Mouse (Mus musculus) intestine, postnatal 0 days (tissue): ENCODE results near the gene 1700001F09Rik. TPM values are rescaled to one million over a fixed set of nuclear protein-coding genes. Genes with fewer than 3 reads are reported as not detected.
"Not testable (repeated sequence)": the region's sequence is repeated elsewhere in the genome, so short reads cannot be mapped to it uniquely, and the experiment has no call there.

Experiments
- ATAC-seq: fragments of 200-750 bp; cut with Nextera tagmentation; 2 replicates; pipeline ENCODE4 v1.8.0; 2017; ENCODE audit warnings: mild to moderate bottlenecking, moderate TSS enrichment, moderate library complexity
- H3K27ac ChIP-seq: fragments of 300-500 bp; sonication (generic); 2 replicates; pipeline ENCODE4 v1.5.1; 2014; ENCODE audit warnings: mild to moderate bottlenecking, low read depth, low read length, moderate library complexity
- H3K27me3 ChIP-seq: fragments of 300-500 bp; sonication (generic); replicated peaks from 2 replicates; pipeline ENCODE4 v1.6.1; 2014; ENCODE audit warnings: low read length, mixed read lengths; ENCODE audit not compliant: control insufficient read depth, insufficient read depth
- H3K36me3 ChIP-seq: fragments of 300-500 bp; sonication (generic); 2 replicates; pipeline ENCODE4 v1.6.1; 2014; ENCODE audit warnings: mild to moderate bottlenecking, moderate library complexity; ENCODE audit not compliant: control insufficient read depth, insufficient read depth
- H3K4me1 ChIP-seq: fragments of 300-500 bp; sonication (generic); replicated peaks from 2 replicates; pipeline ENCODE4 v1.6.1; 2014; ENCODE audit warnings: antibody characterized with exemption, low read length, mixed read lengths; ENCODE audit not compliant: control insufficient read depth, insufficient read depth
- H3K4me2 ChIP-seq: fragments of 300-500 bp; sonication (generic); replicated peaks from 2 replicates; pipeline ENCODE4 v1.6.1; 2014; ENCODE audit warnings: low read depth, mild to moderate bottlenecking, moderate library complexity
- H3K4me3 ChIP-seq: fragments of 300-500 bp; sonication (generic); 2 replicates; pipeline ENCODE4 v1.5.1; 2014; ENCODE audit warnings: low read depth, low read length
- H3K9ac ChIP-seq: fragments of 300-500 bp; sonication (generic); 2 replicates; pipeline ENCODE4 v1.6.1; 2014; ENCODE audit warnings: mild to moderate bottlenecking, low read depth, low read length
- H3K9me3 ChIP-seq: fragments of 300-500 bp; sonication (generic); 2 replicates; pipeline ENCODE4 v1.6.1; 2016; ENCODE audit warnings: mixed run types; ENCODE audit not compliant: control insufficient read depth
- WGBS: fragments of 180-500 bp; shearing (Covaris S2); extraction: QIAGEN DNeasy Blood & Tissue Kit; methylation state at CpG from one replicate; pipeline ENCODE4 v1.1.7; 2014; 5-methylcytosine and 5-hydroxymethylcytosine counted together
- polyA plus RNA-seq: library from polyadenylated mRNA; unstranded; fragments of >200 nt; fragmentation: Nextera tagmentation; extraction: Ambion mirVana; gene quantifications from 2 replicates; pipeline ENCODE4 v1.2.1, GENCODE M21; 2015

1700001F09Rik gene
- not detected in 2 replicates for polyA plus RNA-seq

GRCm38 (mm10) chr14:43347711-43348110, at the start of gene 1700001F09Rik:
Gene 1700001F09Rik (minus strand): TSS chr14:43347811.
- not testable (repeated sequence) for ATAC-seq, H3K9ac ChIP-seq, H3K4me2 ChIP-seq, H3K4me3 ChIP-seq, H3K36me3 ChIP-seq, H3K27me3 ChIP-seq, H3K27ac ChIP-seq, H3K4me1 ChIP-seq, H3K9me3 ChIP-seq

DNA sequence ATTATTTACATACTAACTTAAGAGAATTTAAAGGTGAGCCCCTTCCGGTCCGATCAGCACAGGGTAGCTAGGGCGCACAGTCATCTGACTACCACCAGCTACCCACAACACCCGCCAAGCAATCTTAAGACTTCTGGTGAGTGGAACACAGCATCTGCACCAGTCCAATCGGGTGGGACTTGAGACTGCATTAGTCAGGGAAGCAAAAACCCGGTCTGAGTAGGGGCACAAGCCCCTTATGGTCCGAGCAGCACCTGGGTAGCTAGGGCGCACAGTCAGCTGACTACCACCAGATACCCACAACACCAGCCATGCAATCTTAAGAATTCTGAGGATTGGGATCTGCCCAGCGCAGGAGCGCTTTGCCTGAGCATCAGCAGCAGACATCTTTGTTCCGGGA, 14.1 kb upstream of the 1700001F09Rik start:
- not testable (repeated sequence) for H3K9ac ChIP-seq, H3K27ac ChIP-seq, H3K4me1 ChIP-seq, H3K4me3 ChIP-seq, H3K4me2 ChIP-seq, H3K27me3 ChIP-seq, H3K9me3 ChIP-seq, H3K36me3 ChIP-seq, ATAC-seq
- WGBS = 86% methylated on average over 11 of the region's 11 CpGs

DNA sequence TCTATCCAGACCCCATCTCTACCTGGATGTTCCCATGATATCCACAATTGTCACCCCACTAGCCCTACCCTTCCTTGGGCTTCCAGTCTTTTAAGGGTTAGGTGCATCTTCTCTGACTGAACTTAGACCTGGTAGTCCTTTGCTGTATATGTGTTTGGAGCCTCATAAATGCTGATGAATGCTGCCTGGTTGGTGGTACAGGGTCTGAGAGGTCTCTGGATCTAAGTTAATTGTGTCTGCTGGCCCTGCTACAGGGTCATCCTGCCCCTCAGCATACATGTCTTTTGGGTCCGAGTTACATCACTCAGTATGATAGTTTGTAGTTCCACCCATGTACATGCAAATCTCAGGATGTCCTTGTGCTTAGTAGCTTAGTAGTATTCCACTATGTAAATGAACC, 11.6 kb upstream of the 1700001F09Rik start:
- not testable (repeated sequence) for H3K4me2 ChIP-seq, H3K4me1 ChIP-seq, H3K27me3 ChIP-seq, ATAC-seq, H3K4me3 ChIP-seq, H3K9me3 ChIP-seq, H3K36me3 ChIP-seq, H3K27ac ChIP-seq, H3K9ac ChIP-seq
- 61% methylated on average over 1 of the region's 1 CpGs for WGBS

DNA sequence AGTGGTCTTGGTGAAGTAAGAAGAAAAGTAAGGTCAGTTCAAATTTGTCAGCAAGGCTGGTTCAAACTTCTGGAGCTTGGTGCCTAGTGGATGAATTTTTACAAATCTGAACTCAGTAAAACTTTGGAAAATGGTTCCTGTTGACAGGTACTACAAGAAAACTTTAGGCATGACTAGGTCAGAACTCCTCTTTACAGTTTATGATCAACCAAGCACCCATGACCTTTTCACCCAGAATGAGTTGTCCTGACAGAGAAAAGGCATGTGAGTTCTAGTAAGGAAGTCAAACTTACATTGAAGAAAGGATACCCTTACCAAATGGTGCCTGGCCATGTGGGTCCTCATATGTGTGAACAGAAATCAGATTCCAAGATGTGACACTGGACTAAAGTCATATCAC, 9.9 kb upstream of the 1700001F09Rik start:
- ATAC-seq, H3K27me3 ChIP-seq, H3K36me3 ChIP-seq, H3K4me2 ChIP-seq, H3K9ac ChIP-seq, H3K27ac ChIP-seq, H3K4me1 ChIP-seq, H3K4me3 ChIP-seq, H3K9me3 ChIP-seq: not testable (repeated sequence)

DNA sequence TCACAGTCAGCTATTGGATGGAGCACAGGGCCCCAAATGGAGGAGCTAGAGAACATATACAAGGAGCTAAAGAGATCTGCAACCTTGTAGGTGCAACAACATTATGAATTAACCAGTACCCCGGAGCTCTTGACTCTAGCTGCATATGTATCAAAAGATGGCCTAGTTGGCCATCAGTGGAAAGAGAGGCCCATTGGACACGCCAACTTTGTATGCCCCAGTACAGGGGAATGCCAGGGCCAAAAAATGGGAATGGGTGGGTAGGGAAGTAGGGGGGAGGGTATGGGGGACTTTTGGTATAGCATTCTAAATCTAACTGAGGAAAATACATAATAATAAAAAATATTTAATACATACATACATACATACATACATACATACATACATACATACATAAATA, 5.3 kb upstream of the 1700001F09Rik start:
- H3K9ac ChIP-seq, ATAC-seq, H3K27ac ChIP-seq, H3K9me3 ChIP-seq, H3K4me1 ChIP-seq, H3K36me3 ChIP-seq, H3K4me3 ChIP-seq, H3K27me3 ChIP-seq, H3K4me2 ChIP-seq: not testable (repeated sequence)
- WGBS = 80% methylated on average over 2 of the region's 2 CpGs

DNA sequence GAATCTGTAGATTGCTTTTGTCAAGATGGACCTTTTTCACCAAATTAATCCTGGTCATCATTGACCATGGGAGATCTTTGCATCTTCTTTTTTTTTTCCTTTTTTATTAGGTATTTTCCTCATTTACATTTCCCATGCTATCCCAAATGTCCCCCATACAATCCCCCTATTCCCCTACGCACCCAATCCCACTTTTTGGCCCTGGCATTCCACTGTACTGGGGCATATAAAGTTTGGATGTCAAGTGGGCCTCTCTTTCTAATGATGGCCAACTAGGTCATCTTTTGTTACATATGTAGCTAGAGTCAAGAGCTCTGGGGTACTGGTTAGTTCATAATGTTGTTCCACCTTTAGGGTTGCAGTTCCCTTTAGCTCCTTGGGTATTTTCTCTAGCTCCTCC, 10.0 kb downstream of the 1700001F09Rik start:
- H3K4me3 ChIP-seq, H3K4me2 ChIP-seq, H3K4me1 ChIP-seq, H3K36me3 ChIP-seq, H3K27me3 ChIP-seq, H3K9me3 ChIP-seq, H3K9ac ChIP-seq, ATAC-seq, H3K27ac ChIP-seq: not testable (repeated sequence)
- WGBS = 58% methylated on average over 1 of the region's 1 CpGs

DNA sequence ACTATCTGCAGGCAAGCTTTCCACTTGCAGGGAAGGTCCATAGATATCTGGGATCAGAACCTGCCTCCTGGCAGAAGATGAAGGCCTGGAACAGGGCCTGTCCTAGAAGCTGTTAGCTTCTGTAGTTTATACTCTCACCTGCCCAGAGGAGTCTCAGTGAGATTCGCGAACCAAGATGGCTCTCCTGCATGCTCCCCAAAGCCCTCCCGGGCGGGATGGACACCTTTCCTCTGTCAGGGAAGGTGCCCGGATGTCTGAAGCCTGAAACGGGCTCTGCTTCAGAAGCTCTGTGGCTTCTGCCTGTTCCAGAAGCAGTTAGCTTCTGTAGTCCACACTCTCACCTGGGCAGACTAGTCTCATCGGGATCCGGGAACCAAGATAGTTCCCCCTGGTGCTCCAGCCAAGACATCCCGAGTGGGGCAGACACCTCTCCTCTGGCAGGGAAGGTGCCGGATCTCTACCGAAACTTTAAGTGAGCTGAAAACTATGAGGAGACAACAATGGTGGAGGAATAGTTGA, 16.2 kb downstream of the 1700001F09Rik start:
- not testable (repeated sequence) for ATAC-seq
- WGBS = 89% methylated on average over 9 of the region's 11 CpGs

GRCm38 (mm10) chr14:43328603-43329002, 19.0 kb downstream of the 1700001F09Rik start:
- H3K9me3 ChIP-seq, H3K36me3 ChIP-seq, H3K4me2 ChIP-seq, H3K4me1 ChIP-seq, H3K9ac ChIP-seq, ATAC-seq, H3K4me3 ChIP-seq, H3K27ac ChIP-seq, H3K27me3 ChIP-seq: not testable (repeated sequence)
- 70% methylated on average over 2 of the region's 2 CpGs for WGBS

More for the DNA sequence above, 16.2 kb downstream of the 1700001F09Rik start:
- not testable (repeated sequence) for H3K9me3 ChIP-seq, H3K4me2 ChIP-seq, H3K36me3 ChIP-seq, H3K9ac ChIP-seq, H3K27ac ChIP-seq, H3K27me3 ChIP-seq, H3K4me1 ChIP-seq, H3K4me3 ChIP-seq

GRCm38 (mm10) chr14:43319516-43319915, 28.1 kb downstream of the 1700001F09Rik start:
- not testable (repeated sequence) for H3K9ac ChIP-seq

GRCm38 (mm10) chr14:43293503-43293902, 54.1 kb downstream of the 1700001F09Rik start, which contains the start of gene Gm8127:
Gene Gm8127 (minus strand): TSS chr14:43293832.
- H3K36me3 ChIP-seq, H3K4me3 ChIP-seq, H3K27ac ChIP-seq, ATAC-seq, H3K27me3 ChIP-seq, H3K4me1 ChIP-seq, H3K4me2 ChIP-seq, H3K9me3 ChIP-seq, H3K9ac ChIP-seq: not testable (repeated sequence)
- 77% methylated on average over 3 of the region's 3 CpGs for WGBS

More at GRCm38 (mm10) chr14:43319516-43319915, 28.1 kb downstream of the 1700001F09Rik start:
- not testable (repeated sequence) for H3K9me3 ChIP-seq, H3K27ac ChIP-seq, H3K27me3 ChIP-seq, ATAC-seq, H3K4me3 ChIP-seq, H3K4me2 ChIP-seq, H3K36me3 ChIP-seq, H3K4me1 ChIP-seq
